Mouse (Mus musculus): ENCODE data around the gene Nfkb2. TPM values are rescaled to one million over a fixed set of nuclear protein-coding genes. Genes with fewer than 3 reads are reported as not detected.
A peak's percentile ranks its signal among the peaks of the same experiment; 100 is the strongest.

Nfkb2 gene
- total RNA-seq (2022): 1 to 10 TPM; 1.9 to 3.3 (median 2.2) TPM

DNA sequence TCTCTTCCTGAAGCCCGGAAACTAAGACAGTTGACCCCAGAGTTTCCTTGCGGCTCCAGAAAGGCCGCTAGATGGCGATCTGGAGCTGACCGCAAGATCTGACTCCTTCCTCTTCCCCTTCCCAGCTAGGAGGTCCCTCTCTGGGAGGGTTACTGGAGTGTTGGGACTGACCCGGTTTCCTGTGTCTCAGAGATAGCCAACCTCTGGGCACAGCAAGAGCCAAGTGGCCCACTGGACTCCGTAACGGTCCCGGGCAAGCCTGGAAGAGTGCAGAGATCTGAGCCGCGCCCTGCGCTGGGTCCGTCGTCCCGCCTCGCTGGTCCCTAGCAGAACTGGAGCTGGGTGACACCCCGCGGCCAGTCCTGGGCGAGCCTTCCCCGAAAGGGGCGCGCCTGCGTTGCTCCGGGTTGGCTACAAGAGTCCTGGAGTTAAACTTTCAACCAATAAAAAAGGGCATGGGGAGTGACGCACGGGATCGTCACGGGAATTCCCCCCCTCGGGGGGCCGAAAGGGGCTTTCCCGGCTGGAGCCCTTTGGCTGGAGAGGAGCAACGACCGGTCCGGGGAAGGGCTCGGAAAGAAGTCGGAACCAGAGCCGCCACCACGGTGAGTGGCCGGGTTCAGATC, at the start of gene Nfkb2:
Gene Nfkb2 (plus strand): TSS at position 105 of the 626 bp plus-strand sequence.
- DNase-seq (ENCODE audit: low spot score in 2 of 2): peak in 1 of 2 experiments; percentile 70

DNA sequence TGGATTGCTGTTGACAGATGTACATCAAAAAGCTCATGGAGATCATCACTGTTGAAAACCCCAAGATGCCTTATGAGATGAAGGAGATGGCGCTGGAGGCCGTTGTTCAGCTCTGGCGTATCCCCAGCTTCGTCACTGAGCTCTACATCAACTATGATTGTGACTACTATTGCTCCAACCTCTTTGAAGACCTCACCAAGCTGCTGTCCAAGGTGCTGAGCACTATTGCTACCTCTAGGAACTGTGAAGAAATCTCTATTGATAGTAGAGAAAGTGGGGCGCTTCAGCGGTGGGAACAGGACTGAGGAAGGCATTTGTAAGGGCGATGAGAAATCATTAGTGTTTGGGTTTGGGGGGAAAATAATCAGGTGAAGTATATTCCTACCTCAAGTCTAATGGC, 39.4 kb upstream of the Nfkb2 start:
- no peak for DNase-seq (ENCODE audit: low spot score in 2 of 2)

DNA sequence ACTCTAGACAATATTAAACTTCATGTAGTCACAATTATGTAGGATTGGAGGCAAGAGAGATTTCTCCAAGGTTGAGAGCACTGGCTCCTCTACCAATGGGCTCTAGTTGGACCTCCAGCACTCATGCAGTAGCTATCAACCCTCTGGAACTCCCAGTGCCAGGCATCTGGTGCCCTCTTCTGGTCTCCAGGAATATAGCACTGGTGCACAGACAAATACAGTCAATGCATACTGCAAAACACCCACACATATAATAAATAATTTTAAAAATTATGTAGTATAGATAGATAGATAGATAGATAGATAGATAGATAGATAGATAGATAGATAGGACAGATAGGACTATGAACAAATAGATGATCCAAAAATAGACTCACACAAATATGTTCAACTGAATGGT, 28.8 kb upstream of the Nfkb2 start:
- no peak for DNase-seq (ENCODE audit: low spot score in 2 of 2)

GRCm38 (mm10) chr19:46282081-46282849, 21.9 kb upstream of the Nfkb2 start:
- no peak for DNase-seq (ENCODE audit: low spot score in 2 of 2)

DNA sequence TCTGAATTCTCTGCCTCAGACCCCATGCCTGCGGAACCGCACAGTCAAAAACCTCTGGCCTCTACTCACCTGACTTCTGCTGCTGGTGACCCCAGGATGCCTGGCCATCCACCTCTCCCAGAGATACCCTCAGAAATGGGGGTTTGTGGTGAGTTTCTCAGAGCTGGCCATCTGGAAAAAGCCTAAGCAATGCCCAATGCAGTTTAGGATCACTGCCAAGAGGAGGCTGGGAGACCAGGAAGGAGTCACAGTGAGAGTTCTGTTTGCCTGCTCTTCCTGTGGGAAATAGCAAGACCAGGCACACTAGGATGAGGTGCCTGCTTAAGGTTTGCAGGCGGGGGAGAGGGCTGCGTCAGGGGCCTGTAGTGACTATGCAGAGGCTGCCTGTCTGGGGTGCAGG, 19.4 kb upstream of the Nfkb2 start:
- no peak for DNase-seq (ENCODE audit: low spot score in 2 of 2)

GRCm38 (mm10) chr19:46285631-46286030, 18.5 kb upstream of the Nfkb2 start:
- DNase-seq (ENCODE audit: low spot score in 2 of 2): no peak

DNA sequence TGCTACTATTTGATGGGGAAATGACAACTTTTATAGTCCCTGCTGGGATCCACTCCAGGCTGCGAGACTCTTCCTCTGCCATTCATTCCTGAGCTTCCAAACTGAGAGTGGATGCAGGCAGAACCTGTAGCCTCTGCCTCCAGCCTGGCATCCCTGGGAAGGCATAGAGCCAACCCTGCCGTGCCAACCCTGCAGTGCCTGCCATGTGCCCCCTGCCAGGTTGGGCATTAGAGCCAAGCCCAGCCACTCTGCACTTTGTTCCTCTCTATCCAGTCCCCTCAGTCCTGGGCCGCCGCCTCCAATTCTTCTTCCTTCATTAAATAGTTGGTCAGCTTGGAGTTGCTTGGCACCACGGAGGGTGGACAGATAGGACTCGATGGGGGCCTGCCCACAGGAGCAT, 18.1 kb upstream of the Nfkb2 start:
- DNase-seq (ENCODE audit: low spot score in 2 of 2): no peak

DNA sequence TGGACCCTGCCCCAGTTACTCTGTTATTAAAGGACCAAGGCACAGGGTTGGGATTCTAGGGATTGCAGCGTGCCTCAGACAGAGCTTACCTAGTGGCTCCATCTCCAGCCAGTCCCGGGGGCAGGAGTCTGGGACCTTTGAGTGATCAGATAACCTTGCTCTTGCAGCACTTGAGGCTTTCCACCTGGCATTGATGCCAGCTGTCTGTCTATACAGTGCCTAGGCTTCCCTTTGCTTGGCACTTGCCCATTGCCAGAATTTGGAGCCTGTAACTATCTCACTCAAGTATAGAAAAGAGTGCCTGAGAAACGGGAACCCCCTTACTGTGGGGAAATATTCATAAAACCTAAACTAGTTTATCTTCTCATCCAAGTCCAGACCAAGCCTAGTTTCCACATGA, 17.2 kb upstream of the Nfkb2 start:
- DNase-seq (ENCODE audit: low spot score in 2 of 2): no peak

- no peak for DNase-seq (ENCODE audit: low spot score in 2 of 2)
Observed at GRCm38 (mm10) chr19:46287566-46287965, 16.6 kb upstream of the Nfkb2 start.

- no peak for DNase-seq (ENCODE audit: low spot score in 2 of 2)
Observed at GRCm38 (mm10) chr19:46290535-46291105, 13.5 kb upstream of the Nfkb2 start.

DNA sequence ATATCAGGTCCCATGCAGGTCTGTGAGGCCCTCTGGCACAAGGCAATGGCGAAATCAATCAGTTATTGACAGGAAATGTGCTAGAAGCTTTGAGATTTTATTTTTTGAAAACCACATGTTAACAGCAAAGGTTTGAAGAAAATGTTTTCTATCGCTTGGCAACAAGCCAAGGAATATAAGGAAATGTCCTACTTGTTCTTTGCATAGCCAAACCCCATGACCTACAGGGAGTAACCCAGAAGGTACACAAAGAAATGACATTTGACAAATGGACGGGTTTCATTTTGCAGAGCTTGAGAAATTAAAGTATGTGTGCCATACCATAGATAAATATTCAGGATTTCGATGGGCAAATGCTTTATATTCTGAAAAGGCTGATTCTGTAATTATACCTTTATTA, 7.2 kb upstream of the Nfkb2 start:
- no peak for DNase-seq (ENCODE audit: low spot score in 2 of 2)

DNA sequence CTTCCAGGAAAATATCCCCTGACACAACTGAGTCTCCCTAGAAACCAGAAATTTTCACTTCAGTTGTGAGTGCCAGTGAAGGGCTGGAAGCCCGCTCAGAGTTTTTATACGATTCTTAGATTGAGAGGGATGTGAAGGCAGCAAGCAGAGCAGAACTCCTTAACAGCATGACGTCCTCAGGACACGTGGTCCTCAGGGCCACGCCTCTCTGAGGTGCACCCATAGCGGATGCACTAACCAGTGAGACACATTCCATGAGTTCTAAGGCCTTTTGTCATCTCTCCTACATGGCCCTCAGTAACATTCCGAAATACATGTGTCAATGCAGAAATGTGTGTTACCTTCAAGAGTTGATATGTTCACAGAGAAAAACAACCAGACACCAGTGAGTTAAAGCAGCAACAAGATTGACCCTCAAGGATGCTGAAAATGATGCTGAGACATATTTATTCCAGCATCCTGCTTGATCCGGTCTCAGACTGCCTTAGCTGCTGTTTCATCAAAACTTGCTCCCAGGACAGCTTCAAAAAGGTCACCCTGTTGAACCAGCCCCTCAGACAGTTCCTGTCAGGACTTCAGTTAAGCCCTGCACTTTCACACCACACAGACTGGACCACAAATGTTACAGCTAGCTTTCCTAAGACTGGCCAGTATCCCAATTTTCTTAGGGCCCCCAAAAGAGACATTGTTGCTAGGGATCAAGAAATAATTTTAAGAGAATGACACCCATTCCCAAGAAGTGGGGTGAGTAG, 3.6 kb upstream of the Nfkb2 start:
- DNase-seq (ENCODE audit: low spot score in 2 of 2): no peak

GRCm38 (mm10) chr19:46302551-46302950, 1.6 kb upstream of the Nfkb2 start:
- no peak for DNase-seq (ENCODE audit: low spot score in 2 of 2)

GRCm38 (mm10) chr19:46303251-46304215, 587 bp upstream of the Nfkb2 start:
- no peak for DNase-seq (ENCODE audit: low spot score in 2 of 2)

- no peak for DNase-seq (ENCODE audit: low spot score in 2 of 2)
Observed at GRCm38 (mm10) chr19:46304908-46305333, 801 bp downstream of the Nfkb2 start.

- DNase-seq (ENCODE audit: low spot score in 2 of 2): peak in 1 of 2 experiments; percentile 57
Observed at GRCm38 (mm10) chr19:46305432-46306267, 1.5 kb downstream of the Nfkb2 start.

GRCm38 (mm10) chr19:46306268-46306610, 2.1 kb downstream of the Nfkb2 start:
- no peak for DNase-seq (ENCODE audit: low spot score in 2 of 2)

DNA sequence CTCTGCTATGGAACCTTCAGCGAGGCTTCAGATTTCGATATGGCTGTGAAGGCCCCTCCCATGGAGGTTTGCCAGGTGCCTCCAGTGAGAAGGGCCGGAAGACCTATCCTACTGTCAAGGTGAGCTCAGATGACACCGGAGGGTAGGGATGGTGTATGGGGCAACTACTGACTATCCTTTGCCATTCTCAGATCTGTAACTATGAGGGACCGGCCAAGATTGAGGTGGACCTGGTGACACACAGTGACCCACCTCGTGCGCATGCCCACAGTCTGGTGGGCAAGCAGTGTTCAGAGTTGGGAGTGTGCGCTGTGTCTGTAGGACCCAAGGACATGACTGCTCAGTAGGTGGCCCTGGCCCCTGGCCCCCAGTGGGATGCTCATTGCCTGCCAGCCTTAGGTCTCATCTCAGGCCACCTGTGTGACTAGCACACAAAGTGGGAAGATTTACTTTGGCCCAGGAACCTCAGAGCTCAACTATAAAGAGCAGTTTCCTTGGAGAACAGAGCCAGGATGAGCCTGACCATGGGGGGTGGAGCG, 2.7 kb downstream of the Nfkb2 start:
- DNase-seq (ENCODE audit: low spot score in 2 of 2): no peak

GRCm38 (mm10) chr19:46307781-46308180, 3.7 kb downstream of the Nfkb2 start:
- DNase-seq (ENCODE audit: low spot score in 2 of 2): peak in 1 of 2 experiments; percentile 9

DNA sequence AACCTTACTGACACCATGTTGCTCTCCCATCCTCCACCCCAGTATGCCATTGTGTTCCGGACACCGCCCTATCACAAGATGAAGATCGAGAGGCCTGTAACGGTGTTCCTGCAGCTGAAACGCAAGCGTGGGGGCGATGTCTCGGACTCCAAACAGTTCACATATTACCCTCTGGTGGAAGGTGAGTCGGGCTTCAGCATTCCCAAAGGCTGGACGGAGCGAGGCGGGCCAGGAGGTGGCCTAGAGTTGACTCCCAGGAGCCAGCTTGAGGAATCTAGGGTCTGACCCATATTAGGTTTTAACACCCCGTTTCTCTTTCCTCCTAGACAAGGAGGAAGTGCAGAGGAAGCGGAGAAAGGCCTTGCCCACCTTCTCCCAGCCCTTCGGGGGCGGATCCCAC, 4.2 kb downstream of the Nfkb2 start:
- no peak for DNase-seq (ENCODE audit: low spot score in 2 of 2)
